Mouse (Mus musculus): ENCODE measurements around the gene Papss2.

GRCm38 (mm10) chr19:32687721-32688120, 92.1 kb downstream of the Papss2 start:
- TF ChIP-seq GATA1 (IDR thresholded peaks at IDR 0.05; ENCODE audit: low read length) (no peak), TAL1 (IDR thresholded peaks at IDR 0.05; ENCODE audit: low read length) (no peak)
